Mouse (Mus musculus) stomach, postnatal 0 days (tissue): ENCODE results near the gene Fam129b. TPM values are rescaled to one million over a fixed set of nuclear protein-coding genes. Genes with fewer than 3 reads are reported as not detected.

ENCODE experiments used
- ATAC-seq: fragments of 200-750 bp; cut with Nextera tagmentation; 2 replicates; pipeline ENCODE4 v1.8.0; 2017; ENCODE audit not compliant: low FRiP score, low TSS enrichment
- DNase-seq: peaks from one replicate; pipeline ENCODE4 v3.0.0-alpha.2; 2016; ENCODE audit warnings: low spot score
- H3K27ac ChIP-seq: fragments of 300-500 bp; sonication (generic); replicated peaks from 2 replicates; pipeline ENCODE4 v1.5.1; 2014; ENCODE audit warnings: mild to moderate bottlenecking, control low read depth
- H3K27me3 ChIP-seq: fragments of 300-500 bp; sonication (generic); 2 replicates; pipeline ENCODE4 v1.6.1; 2014; ENCODE audit warnings: low read length; ENCODE audit not compliant: control insufficient read depth, insufficient read depth
- H3K36me3 ChIP-seq: fragments of 300-500 bp; sonication (generic); 2 replicates; pipeline ENCODE4 v1.6.1; 2014; ENCODE audit warnings: low read length, mixed read lengths; ENCODE audit not compliant: control insufficient read depth, insufficient read depth
- H3K4me1 ChIP-seq: fragments of 300-500 bp; sonication (generic); replicated peaks from 2 replicates; pipeline ENCODE4 v1.6.1; 2014; ENCODE audit warnings: antibody characterized with exemption; ENCODE audit not compliant: control insufficient read depth, insufficient read depth
- H3K4me2 ChIP-seq: fragments of 300-500 bp; sonication (generic); replicated peaks from 2 replicates; pipeline ENCODE4 v1.6.1; 2014; ENCODE audit warnings: low read depth, mild to moderate bottlenecking, control low read depth, moderate library complexity
- H3K4me3 ChIP-seq: fragments of 300-500 bp; sonication (generic); 2 replicates; pipeline ENCODE4 v1.5.1; 2014; ENCODE audit warnings: low read depth, low read length, control low read depth
- H3K9ac ChIP-seq: fragments of 300-500 bp; sonication (generic); 2 replicates; pipeline ENCODE4 v1.6.1; 2014; ENCODE audit warnings: mild to moderate bottlenecking, low read length, control low read depth, mixed read lengths
- H3K9me3 ChIP-seq: fragments of 300-500 bp; sonication (generic); 2 replicates; pipeline ENCODE4 v1.6.1; 2016; ENCODE audit warnings: low read length; ENCODE audit not compliant: control insufficient read depth
- CTCF ChIP-seq: IDR thresholded peaks from 2 replicates; pipeline ENCODE4 v1.5.1; 2016; ENCODE audit warnings: antibody characterized with exemption, low read depth, mild to moderate bottlenecking, moderate library complexity
- EP300 ChIP-seq: optimal IDR thresholded peaks from 2 replicates; pipeline ENCODE3; 2016; ENCODE audit warnings: antibody characterized with exemption
- WGBS: fragments of 180-500 bp; shearing (Covaris S2); extraction: QIAGEN DNeasy Blood & Tissue Kit; methylation state at CpG from one replicate; pipeline ENCODE4 v1.1.7; 2014; 5-methylcytosine and 5-hydroxymethylcytosine counted together
- polyA plus RNA-seq: library from polyadenylated mRNA; unstranded; fragments of >200 nt; fragmentation: Nextera tagmentation; extraction: Ambion mirVana; gene quantifications from 2 replicates; pipeline ENCODE4 v1.2.1, GENCODE M21; 2015

Gene Fam129b
- polyA plus RNA-seq, 1 experiment from 2014 or later, result 90.7 TPM

DNA sequence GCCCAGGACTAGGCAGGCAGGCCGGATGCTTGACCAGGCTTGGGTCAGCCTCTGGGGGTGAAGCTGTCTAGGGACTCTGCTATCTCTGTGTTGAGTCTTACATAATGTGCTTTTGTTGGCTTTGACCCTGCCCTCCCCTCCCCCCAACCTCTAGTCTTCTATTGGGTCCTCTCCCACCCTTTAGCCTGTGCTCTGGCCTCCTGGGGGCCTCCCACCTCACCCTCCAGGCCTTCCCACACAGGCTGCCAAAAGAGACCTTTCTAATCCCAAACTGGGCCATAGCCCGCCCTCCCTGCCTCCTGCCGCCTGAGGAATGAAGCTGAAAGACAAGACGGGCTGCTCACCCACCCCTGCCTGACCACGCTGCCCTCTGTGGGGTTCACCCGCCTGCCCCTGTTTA, 5.1 kb downstream of the Fam129b start:
- Histone ChIP-seq H3K4me1 (peaks cover 13% of the 10 kb centered on the region), H3K4me3 (no peak overlapping the region), H3K27ac (peak overlapping the region; percentile 87), H3K9me3 (no peaks in the 10 kb centered on the region), H3K4me2 (peak overlapping the region; percentile 20; the same call in 1 of the 2 replicates), H3K36me3 (no peaks in the 10 kb centered on the region; the same call in 1 of the 2 replicates), H3K27me3 (no peaks in the 10 kb centered on the region), H3K9ac (peak overlapping the region; percentile 43)
- no peak for ATAC-seq
- 28% methylated on average over 6 of the region's 6 CpGs for whole genome bisulfite sequencing
- TF ChIP-seq CTCF, result no peak
- TF ChIP-seq EP300, result no peak
- no peak for DNase-seq

DNA sequence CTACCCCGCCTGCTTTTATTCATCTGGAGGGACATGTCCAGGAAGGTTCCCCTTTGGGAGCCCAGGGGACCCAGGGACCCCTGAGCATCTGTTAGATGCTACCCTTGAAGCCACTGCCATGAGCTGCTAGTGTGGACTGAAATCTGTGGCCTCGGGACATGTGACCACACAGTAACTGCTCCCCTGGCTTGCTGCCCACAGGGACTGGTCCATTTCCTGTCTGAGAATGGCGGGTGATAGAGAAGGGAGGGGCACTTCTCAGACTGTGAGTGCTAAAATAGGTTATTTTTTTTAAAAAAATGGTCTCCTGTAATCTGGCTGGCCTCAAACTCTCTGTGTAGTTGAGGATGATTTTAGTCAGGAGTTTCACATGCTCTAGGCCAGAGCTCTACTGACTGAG, 5.8 kb downstream of the Fam129b start:
- ATAC-seq (peak; percentile 50), DNase-seq (peak; percentile 89)
- 17% methylated on average over 3 of the region's 3 CpGs for WGBS
- no peaks in the 10 kb centered on the region for H3K27me3 ChIP-seq
- H3K36me3 ChIP-seq, result no peaks in the 10 kb centered on the region; the same call in 1 of the 2 replicates
- TF ChIP-seq CTCF (no peak), EP300 (no peak)
- peak overlapping the region; percentile 35; the same call in 1 of the 2 replicates for H3K9ac ChIP-seq
- peak overlapping the region; percentile 87 for H3K27ac ChIP-seq
- H3K4me1 ChIP-seq, result peaks cover 13% of the 10 kb centered on the region
- H3K4me2 ChIP-seq, result no peak overlapping the region
- no peaks in the 10 kb centered on the region for H3K9me3 ChIP-seq
- no peak overlapping the region for H3K4me3 ChIP-seq

DNA sequence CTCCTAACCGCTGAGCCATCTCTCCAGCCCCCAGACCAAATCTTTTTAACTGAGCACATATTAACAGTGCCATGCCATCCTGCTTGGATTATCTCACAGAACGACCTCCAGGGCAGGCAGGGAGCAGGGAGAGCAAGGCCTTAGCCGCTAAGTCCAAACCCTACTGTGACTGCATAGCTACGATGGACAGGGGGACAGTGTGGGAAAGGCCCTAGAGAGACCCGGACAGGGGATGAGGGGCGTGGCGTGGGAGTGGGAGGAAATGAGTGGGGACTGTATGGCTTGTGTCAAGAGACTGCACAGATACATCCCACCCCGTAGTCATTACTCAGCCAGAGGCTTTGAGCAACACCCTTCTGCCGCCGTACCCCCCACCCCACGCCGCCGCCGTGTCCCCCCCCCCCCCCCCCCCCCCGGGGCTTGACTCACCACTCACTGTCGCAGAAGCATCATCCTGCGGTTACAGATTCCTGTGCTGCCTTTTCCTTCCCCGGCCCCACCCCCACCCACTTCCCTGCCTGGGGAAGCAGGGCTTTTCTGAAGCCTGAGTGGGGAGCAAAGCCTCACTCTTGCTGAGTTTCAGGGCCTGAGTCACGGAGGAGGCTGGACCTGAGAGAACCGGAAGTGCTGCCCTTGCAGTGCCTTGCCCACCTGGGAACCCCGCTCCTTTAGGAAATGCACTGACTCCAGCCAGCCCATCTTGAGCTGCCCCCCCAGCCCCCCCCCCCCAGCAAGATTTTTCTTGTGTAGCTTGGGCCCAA, 6.5 kb downstream of the Fam129b start:
- peak overlapping the region; percentile 87 for H3K27ac ChIP-seq
- no peak overlapping the region for H3K4me3 ChIP-seq
- DNase-seq, result peak; percentile 67
- 25% methylated on average over 13 of the region's 21 CpGs for WGBS
- no peaks in the 10 kb centered on the region; the same call in 1 of the 2 replicates for H3K36me3 ChIP-seq
- ATAC-seq, result peak; percentile 68
- peaks cover 13% of the 10 kb centered on the region for H3K4me1 ChIP-seq
- TF ChIP-seq EP300, result no peak
- TF ChIP-seq CTCF, result no peak
- H3K9ac ChIP-seq, result 0 out of 2 replicates have a peak overlapping the region, but pooled peaks have one; percentile 27
- no peaks in the 10 kb centered on the region for H3K9me3 ChIP-seq
- H3K27me3 ChIP-seq, result no peaks in the 10 kb centered on the region
- H3K4me2 ChIP-seq, result peak overlapping the region; percentile 32

DNA sequence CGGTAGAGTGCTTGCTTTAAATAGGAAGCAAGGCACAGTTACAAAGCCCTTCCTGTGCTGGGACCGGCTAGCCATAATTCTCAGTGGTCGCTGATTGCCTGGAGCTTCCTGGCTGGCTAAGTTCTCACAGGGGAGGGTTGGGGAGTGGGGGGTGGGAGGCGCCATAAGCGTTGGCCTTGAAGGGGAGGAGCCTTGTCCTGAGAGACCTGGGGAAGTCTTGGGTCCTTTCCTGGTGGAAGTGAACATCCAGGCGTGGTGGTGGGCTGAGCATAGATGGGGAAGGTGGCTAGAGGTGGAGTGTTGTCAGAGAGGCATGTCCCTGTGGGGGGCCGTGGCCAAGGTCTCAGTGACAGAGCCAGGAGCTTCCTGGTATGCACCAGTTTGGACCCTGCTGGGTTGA, 8.8 kb downstream of the Fam129b start:
- H3K27ac ChIP-seq, result no peak overlapping the region; the same call in 1 of the 2 replicates

DNA sequence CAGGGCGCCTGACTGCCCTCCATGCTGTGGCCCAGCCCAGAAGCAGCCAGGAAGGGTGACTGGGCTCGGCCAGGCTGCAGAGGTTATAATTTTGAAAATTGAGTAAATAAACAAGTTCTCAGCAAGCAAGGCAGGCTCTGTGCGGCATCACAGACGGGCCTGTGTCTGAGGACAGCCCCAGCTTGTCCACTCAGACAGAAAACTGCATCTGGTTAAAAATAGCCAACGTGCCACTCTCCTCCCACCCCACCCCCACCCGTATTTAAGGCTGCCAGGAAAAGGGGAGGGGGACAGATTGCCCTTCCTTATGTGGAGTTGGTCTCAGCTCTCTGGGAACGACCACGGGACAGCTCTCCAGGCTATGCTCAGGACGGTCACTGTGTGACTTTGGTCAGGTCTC, 12.1 kb downstream of the Fam129b start:
- DNase-seq (no peak), ATAC-seq (peak; percentile 7; the same call in 1 of the 2 replicates)
- 17% methylated on average over 9 of the region's 9 CpGs for WGBS
- Histone ChIP-seq H3K4me2 (no peak overlapping the region), H3K27ac (peak overlapping the region; percentile 78), H3K4me1 (peaks cover 7% of the 10 kb centered on the region; the same call in 1 of the 2 replicates), H3K9me3 (no peaks in the 10 kb centered on the region), H3K36me3 (no peaks in the 10 kb centered on the region; the same call in 1 of the 2 replicates), H3K27me3 (no peaks in the 10 kb centered on the region), H3K9ac (peak overlapping the region; percentile 13; the same call in 1 of the 2 replicates), H3K4me3 (no peak overlapping the region)
- TF ChIP-seq EP300 (no peak), CTCF (no peak)

More for the DNA sequence above, 8.8 kb downstream of the Fam129b start:
- WGBS, result 37% methylated on average over 7 of the region's 7 CpGs
- Histone ChIP-seq H3K27me3 (no peaks in the 10 kb centered on the region), H3K4me3 (no peak overlapping the region), H3K4me2 (no peak overlapping the region), H3K4me1 (peaks cover 13% of the 10 kb centered on the region), H3K9me3 (no peaks in the 10 kb centered on the region), H3K9ac (no peak overlapping the region), H3K36me3 (no peaks in the 10 kb centered on the region; the same call in 1 of the 2 replicates)
- DNase-seq (no peak), ATAC-seq (no peak)
- no peak for TF ChIP-seq CTCF
- TF ChIP-seq EP300, result no peak

DNA sequence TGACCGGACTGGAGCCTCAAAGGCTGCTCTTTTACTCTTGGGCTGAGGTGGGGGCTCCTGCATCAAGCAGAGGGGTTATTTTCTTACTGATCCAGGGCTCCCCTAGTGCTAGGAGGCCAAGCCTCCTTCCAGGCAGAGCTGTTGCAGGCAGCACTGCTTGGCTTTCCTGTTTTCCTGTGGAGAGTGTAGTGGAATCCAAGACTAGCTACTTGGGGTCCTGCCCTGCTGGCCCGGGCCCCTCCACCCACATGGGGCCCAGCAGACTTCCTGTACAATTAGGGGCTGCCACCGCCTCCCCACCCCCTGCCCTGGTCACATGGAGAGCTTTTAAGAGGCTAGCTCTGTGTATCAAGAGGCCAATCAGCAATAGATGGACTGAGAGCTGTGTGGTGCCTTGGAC, 12.6 kb downstream of the Fam129b start:
- Histone ChIP-seq H3K4me2 (no peak overlapping the region), H3K9me3 (no peaks in the 10 kb centered on the region), H3K36me3 (no peaks in the 10 kb centered on the region; the same call in 1 of the 2 replicates), H3K27me3 (no peaks in the 10 kb centered on the region), H3K4me3 (no peak overlapping the region), H3K9ac (no peak overlapping the region; the same call in 1 of the 2 replicates), H3K4me1 (peaks cover 7% of the 10 kb centered on the region; the same call in 1 of the 2 replicates), H3K27ac (peak overlapping the region; percentile 78)
- 28% methylated on average over 3 of the region's 3 CpGs for WGBS
- TF ChIP-seq EP300 (no peak), CTCF (0 out of 2 replicates have a peak, but pooled peaks have one; percentile 7)
- ATAC-seq, result no peak
- DNase-seq, result no peak
